Mouse (Mus musculus): Measurements from ENCODE around the gene Cyp24a1.
"Not testable (repeated sequence)": the region's sequence is repeated elsewhere in the genome, so short reads cannot be mapped to it uniquely, and the experiment has no call there.

Cyp24a1 gene

GRCm38 (mm10) chr2:170494784-170495710 is 1.9 kb downstream of the Cyp24a1 start:
- no peak for DNase-seq (ENCODE audit: low read depth)

DNA sequence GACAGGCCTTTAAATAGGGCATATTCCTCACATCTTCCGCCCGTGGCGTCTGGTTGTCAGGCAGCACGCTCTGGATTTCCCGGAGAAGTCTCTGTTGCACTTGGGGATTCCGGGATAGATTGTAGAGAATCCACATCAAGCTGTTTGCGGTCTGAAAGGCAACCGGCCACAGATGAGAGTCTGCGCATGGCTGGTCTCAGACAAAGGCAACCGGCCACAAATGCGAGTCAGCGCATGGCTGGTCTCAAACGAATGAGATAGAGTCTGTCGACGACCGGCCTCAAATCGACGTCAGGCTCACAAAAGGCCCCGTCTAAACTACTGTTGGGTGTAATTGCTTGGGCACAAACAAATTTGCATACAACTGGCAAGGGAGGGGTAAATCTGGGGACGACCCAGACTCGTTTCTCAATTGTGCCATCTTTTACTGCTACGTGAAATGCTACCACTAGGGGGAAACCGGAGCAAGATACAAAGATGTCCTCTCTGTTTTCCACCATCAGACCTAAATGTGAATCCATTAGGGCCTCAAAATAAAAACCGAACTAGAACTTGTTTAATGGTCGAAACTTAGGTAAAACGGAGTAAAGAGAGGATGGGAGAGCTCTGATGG is 8.9 kb downstream of the Cyp24a1 start:
- peak; percentile 26 for DNase-seq (ENCODE audit: low read depth)

DNA sequence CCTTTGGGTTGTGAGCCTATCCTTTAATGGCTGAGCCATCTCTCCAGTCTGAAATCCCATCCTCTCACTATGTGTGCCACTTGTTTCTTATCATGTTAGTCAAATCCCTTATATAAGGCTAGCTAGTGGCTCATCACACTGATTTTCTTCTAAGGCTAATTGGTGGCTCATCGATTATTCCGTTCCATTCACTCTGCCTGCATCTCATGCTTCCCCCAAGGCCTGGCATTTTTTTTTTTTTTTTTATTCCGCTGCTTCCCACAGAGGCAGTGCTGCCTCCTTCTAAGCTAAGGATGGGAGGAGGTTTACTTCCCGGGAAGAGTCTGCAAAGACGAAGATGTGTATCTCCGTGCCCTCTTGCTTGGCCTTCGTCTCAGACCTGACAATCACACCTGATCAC is 9.7 kb downstream of the Cyp24a1 start:
- DNase-seq (ENCODE audit: low read depth), result no peak

GRCm38 (mm10) chr2:170483914-170484313 is 13.0 kb downstream of the Cyp24a1 start:
- DNase-seq (ENCODE audit: low read depth), result no peak

DNA sequence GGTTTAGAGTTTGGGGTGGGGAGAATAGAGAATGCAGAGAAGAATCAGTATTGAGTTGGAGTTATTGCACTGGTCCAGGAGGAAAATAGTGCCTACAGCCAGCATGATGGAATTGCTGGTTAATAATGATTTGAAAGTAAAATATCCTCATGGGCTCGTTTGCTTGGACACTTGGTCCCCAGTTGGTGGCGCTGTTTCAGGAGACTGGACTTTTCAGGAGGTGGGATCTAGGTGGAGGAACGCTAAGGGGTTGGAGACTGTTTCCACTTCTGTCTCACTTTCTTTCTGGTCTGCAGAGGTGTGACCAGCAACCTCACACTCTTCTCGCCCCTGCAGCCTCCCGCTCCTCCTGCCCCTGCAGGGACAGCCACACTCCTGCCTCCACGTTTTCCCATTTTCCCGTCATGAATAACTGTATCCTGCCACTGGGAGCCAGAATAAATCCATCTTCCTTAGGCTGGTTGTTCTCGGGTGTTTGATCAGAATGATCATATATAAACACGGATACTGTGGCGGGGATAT is 14.9 kb downstream of the Cyp24a1 start:
- DNase-seq (ENCODE audit: low read depth), result no peak

- DNase-seq (ENCODE audit: low read depth), result no peak
These were observed 20.3 kb downstream of the Cyp24a1 start for GRCm38 (mm10) chr2:170476643-170477042.

- no peak for DNase-seq (ENCODE audit: low read depth)
These were observed 20.7 kb downstream of the Cyp24a1 start for GRCm38 (mm10) chr2:170476215-170476614.

GRCm38 (mm10) chr2:170475164-170475563 is 21.8 kb downstream of the Cyp24a1 start:
- DNase-seq (ENCODE audit: low read depth), result no peak

DNA sequence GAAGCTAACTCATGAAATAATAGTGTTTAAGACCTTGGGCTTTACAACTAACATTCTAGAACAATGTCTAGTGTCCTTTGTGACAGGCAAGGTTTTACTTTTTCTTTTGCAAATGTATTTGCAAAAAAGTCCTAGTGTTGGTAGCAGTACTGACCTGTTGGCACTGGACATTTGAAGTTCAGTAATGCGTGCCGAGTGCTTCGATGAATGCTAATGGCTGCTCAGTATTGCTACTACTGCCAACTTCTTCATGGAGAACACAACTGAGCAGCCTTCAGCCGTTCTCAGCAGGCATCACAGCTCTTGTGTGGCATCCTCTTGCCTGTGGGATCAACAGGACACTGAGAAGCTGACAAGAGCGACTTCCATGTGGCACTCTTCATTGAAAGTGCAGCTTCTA is 22.8 kb downstream of the Cyp24a1 start:
- DNase-seq (ENCODE audit: low read depth), result no peak

DNA sequence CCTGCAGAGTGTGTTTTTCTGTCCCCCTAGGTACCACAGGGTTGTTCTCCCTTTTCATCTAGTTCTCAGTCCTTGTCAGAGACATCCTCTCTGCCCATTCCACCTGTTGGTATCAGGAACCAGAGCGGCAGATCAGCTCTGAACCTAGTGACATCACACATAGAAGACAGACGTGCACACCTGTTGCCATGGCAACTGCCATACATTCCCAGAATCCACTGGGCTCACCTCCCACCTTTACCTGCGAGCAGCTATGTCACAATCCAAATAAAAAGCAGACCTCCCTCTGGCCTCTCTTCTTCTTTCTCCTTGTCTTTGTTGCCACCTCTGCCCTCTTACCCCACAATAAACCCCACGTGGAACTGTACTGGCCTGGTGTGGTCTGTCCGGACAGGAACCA is 26.4 kb downstream of the Cyp24a1 start:
- DNase-seq (ENCODE audit: low read depth), result no peak

DNA sequence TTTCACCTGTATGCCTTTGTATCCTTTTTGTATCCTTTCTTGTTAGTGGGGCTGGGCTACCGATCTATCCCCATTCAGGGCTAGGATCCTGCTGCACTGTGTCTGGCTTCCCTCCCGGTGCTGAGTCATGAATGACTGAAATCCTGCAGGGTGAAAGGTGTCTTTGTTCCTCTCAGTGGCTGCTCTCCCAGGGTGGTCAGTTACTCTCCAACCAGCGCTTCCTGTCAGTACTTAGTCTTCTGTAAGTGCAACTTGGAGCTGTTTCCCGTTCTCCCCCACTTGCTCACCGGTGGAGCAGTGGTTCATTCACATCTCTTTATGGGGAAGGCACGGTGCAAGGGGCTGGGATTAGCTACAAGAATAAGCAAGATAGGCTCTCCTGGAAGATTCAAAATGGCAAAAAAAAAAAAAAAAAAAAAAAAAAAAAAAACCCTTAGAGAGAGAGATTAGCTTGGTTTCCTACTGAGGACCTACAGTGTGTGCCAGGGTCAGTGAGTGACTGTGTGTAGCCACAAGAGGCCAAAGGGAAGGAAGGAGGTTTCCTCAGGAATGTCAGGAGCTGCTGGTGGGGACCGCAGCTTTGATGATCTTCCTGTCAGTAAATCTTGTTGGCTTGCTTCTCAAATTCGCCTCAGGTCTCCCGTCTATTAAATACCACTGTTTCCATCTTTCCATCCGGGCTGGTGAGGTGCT is 27.2 kb downstream of the Cyp24a1 start:
- peak; percentile 84 for DNase-seq (ENCODE audit: low read depth)

DNA sequence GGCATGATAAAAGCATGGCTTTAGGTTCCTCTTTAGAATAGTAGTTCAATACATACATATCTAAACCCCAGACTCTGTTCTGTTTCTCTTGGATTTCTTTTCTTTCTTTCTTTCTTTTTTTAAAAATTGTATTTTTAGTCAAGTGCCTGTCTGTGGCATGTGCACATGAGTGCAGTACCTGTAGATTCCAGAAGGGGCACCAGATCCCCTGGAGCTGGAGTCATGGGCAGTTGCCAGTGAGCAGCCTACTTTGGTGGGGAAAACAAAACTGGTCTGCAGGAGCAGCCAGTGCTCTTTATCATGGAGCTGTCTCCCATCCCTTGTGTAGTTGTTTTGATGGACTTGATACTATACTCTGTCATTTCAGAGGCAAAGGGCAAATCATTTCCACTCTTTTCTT is 28.9 kb downstream of the Cyp24a1 start:
- DNase-seq (ENCODE audit: low read depth), result peak; percentile 47

- DNase-seq (ENCODE audit: low read depth), result no peak
These were observed 32.1 kb downstream of the Cyp24a1 start for GRCm38 (mm10) chr2:170464817-170465216.

DNA sequence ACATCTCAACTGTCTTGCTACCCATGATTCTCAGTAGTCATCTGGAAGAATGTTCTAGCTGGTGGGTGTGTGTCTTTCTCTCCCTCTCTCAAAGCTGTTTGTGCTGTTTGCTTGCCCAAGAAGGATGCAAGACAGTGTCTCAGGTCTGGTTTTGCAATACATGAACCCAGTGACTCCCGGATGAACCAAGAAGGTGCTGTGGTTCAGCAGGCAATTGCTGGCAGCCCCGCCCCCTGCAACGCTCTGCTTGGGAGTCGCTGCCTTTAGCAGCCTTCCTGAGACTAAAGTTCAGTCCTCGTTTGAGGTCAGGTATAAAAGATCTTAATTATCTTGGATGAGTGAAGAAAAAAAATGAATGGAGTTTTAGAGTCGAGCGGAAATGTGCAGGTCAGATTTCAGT is 35.3 kb downstream of the Cyp24a1 start:
- no peak for DNase-seq (ENCODE audit: low read depth)

DNA sequence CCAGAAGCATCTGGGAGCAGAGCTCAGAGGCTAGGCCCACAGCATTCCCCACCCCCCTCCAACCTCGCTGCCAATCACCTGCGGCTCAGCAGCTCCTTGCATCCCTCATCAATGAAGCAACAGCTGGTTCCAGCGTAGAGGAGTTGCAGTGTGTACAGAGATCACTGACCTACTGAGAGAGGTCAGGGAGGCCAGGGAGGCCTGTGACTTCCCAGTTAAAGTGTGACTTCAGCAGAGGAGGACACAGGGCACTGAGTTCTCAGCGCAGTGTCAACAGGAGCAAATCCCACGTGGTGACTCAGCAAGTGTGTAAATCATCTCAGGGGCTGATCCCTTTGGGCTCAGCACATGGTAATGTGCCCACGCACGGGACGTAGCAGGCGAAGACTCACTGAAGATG is 37.1 kb downstream of the Cyp24a1 start:
- DNase-seq (ENCODE audit: low read depth), result no peak

- no peak for DNase-seq (ENCODE audit: low read depth)
These were observed 37.8 kb downstream of the Cyp24a1 start for GRCm38 (mm10) chr2:170459183-170459582.

GRCm38 (mm10) chr2:170453809-170454208 is 43.1 kb downstream of the Cyp24a1 start:
- DNase-seq (ENCODE audit: low read depth), result not testable (repeated sequence)

- DNase-seq (ENCODE audit: low read depth), result peak; percentile 89
These were observed 46.0 kb downstream of the Cyp24a1 start for GRCm38 (mm10) chr2:170450933-170451332.

GRCm38 (mm10) chr2:170447651-170448050 is 49.3 kb downstream of the Cyp24a1 start:
- DNase-seq (ENCODE audit: low read depth), result no peak

DNA sequence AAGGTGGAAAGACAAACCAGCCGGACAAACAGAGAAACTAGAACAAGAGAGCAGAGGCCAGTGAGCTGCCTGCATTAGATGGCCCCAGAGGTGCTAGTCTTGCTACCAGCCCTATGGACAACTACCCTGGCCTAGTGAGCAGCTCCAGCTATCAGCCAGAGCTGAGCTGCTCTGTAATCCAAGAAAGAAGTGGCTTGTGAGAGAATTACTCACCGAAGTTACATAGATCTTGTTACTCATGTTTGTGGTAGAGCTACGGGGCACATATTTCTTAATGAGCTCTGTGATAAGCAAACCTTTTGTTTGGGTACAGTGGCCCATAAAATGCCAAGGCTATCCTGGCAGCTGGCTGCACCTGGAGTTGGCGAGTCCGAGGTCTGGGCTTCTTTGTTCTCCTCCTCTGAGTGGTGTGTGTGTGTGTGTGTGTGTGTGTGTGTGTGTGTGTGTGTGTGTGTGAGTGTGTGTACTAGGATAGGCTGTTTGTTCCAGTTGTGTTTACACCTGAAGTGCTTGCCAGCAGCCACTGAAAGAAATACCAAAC is 50.0 kb downstream of the Cyp24a1 start:
- no peak for DNase-seq (ENCODE audit: low read depth)

- DNase-seq (ENCODE audit: low read depth), result no peak
These were observed 51.1 kb downstream of the Cyp24a1 start for GRCm38 (mm10) chr2:170445861-170446260.

DNA sequence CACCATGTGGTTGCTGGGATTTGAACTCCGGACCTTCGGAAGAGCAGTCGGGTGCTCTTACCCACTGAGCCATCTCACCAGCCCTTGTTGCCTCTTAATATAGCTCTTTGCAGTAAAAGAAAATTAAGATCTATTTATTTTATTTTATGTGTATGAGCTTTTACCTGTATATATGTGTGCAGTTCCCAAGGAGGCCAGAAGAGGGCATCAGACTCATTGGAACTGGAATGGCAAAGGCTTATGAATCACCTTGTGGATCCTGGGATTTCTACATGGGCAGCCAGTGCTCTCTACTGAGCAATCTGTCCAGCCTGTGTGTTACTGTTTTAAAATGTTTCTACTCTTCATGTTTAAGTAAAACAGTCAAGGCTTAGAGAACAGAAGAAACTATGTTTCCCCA is 54.4 kb downstream of the Cyp24a1 start:
- peak; percentile 62 for DNase-seq (ENCODE audit: low read depth)
